Mouse (Mus musculus) ES-Bruce4 (cell line): ENCODE measurements around the gene B4galnt1.

ENCODE experiments used
- CTCF ChIP-seq: IDR thresholded peaks from one replicate; pipeline ENCODE4 v1.8.1; 2011; ENCODE audit warnings: low read depth, low read length
- EP300 ChIP-seq: IDR thresholded peaks from 2 replicates; pipeline ENCODE4 v1.6.1; 2011; ENCODE audit warnings: low read depth, low read length; ENCODE audit not compliant: insufficient read depth
- POLR2A ChIP-seq: IDR thresholded peaks from one replicate; pipeline ENCODE4 v1.8.1; 2011; ENCODE audit warnings: low read length; ENCODE audit not compliant: insufficient read depth

- TF ChIP-seq EP300 (no peak), CTCF (no peak), POLR2A (no peak)
Measured at GRCm38 (mm10) chr10:127156089-127156488, 8.9 kb upstream of the B4galnt1 start.
